Mouse (Mus musculus): ENCODE results near the gene Spns3.

Gene Spns3

DNA sequence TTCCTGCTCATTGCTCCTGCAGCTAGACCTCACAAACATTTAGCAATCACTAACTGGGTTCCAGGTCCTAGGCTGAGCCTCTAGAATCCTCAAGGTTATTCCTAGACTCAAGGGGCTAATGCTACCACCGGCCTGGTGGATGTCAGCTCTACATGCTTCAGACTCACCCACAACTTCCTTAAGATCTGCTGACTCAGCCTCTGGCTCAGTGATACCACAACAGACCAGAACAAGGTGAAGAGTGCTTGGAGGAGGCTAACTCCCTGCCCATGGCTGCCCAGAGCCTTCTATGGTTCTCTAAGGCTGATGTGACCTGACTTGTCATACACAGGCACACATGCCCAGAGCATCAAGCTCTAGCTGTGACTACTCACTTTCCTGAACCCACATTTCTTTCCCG lies 70.8 kb downstream of the Spns3 start:
- DNase-seq = no peak

DNA sequence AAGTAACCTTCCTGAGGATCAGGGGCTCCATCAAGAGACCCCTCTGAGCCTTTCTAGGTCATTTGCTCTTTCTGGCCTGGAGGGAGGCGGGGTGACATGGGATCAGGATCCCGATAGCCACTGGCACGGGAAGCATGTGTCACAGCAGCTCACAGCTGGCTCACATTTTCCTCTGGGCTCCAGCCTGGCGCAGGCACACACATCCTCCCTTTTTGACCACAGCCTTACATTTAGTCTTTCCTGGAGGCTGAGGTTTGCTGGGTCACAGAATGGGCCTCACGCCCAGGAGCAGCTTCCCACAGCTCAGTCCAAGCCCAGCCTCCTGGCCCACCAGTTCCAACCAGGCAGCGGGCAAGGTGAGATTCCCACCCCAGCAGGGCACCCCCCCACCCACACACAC lies 72.1 kb downstream of the Spns3 start:
- no peak for DNase-seq

DNA sequence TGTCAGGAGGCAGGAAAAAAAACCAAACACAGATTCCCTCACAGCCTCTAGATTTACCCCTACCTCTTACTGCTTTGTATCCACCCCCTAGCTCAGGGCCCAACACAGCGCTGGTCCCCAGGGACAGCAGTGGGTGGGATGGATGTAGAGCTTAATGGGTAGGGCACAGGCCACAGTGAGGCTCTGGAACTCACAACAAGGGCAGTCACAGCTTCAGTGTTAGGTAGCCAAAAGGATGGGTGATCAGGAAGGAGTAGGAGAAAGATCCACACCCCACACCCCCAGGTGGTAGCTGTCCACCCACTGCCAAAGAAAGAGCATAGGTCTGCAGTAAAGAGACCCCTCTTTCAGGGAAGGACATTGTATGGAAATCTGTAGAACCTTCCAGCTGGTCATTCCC lies 72.7 kb downstream of the Spns3 start:
- DNase-seq = no peak

DNA sequence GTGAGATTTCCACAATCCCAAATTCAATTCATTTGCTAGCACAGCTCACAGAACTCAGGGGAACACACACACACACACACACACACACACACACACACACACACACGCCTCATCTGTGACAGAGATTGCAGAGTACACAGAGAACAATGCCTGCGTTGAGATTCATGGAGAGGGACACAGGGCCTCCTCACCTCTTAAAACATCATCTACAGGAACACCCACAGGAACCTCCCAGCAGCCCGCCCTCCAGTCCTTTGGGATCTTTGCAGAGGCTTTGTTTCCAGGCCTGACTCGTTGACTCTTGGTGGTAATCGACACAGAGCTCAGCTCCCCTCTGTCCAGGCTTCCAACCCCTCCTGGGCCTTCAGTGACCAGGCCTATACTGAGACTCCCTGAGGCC lies 73.1 kb downstream of the Spns3 start:
- no peak for DNase-seq

DNA sequence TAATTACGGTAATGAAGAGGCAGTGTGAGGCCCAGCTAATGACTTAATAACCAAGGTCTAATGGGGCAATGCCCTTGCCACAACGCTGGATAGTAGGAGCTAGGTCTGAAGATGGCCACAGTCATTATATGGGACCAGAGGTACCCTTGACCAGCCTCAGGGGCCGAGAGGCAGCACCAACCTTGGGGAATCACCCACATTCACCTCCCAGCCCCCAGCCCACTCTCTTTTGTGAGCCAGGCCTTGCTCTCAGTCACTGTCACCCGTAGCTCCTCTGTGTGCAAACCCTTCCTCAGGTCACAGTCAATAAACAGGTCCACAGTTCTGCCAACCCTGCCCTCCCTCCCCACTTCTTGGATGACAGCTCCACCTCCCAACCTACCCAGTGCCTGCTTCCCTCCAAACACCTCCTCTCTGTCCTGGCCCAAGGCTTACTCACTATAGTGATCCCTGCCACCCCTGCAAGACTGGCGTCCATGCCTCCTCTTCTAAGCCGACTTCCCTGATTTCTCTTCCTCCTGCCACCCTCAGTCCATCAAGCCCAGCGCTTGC lies 74.2 kb downstream of the Spns3 start:
- no peak for DNase-seq

DNA sequence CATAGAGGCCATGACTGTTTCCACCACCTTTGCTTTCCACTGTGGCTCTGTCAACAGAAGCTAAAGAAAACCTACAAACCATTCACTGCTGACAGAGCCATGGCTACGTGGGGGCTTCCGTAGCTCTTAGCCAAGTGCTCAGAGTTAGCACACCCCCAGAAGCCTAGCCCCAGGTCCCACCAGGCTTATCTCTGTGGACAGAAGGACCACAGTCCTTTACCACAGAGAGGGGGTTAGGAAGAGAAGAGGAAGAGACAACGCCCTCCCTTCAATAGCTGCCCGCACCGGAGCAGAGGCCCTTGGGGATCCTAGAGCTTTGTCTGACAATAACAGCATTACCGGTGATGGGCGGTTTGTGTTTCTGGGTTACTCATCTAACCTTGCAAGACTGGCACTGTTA lies 74.9 kb downstream of the Spns3 start:
- no peak for DNase-seq

DNA sequence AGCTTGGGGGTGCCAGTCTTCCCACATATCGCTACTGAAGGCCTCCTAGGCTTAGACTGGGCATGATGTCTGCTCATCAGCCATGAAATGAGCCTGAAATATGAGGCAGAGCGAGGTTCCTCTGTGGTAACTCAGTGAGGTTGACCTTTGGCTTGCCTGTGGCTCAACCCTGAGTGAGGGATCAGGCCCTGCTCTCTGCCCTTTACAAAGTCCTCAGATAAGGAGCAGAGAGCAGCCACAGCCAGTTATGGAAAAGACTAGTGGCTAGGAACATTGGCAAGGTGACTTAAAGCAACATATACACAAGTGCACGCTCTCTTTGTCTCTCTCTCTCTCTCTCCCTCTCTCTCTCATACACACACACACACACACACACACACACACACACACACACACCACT lies 75.4 kb downstream of the Spns3 start:
- no peak for DNase-seq

DNA sequence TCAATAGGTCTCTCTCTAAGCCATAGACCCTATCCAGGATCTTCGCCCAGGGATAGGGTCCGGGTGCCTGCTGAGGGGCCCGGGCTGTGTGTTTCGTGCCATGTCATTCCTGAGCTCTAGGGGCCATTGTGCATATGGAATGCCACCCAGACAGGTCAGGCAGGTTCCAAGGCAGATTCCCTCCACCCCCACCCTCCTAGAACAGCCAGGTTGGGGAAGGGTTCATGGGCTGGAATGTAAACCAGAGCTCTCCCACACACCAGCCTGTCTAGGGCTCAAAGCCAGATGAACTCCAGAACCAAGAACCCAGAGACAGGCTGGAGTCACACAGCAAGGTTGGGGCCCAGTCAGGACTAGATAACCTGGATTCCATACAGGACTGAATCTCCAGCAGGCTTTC lies 76.8 kb downstream of the Spns3 start:
- no peak for DNase-seq

DNA sequence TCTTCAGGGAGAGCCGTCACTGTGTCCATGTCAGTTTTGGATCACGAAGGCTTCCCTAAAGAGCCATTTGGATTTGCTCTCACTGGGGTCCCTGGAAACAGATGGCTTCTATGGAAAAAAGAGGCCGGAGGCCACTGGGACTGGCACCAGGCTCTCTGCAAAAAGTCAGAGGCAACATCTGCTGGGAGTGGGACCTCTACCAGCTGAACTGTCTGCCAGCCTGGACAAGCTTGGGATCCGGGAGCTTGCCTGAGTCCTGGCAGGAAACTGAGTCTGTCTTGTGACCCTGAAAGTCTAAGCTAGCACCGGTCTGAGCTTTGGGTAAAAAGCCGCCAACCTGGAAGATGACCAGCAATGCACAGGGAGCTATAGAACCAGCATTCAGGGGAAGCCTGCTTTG lies 78.9 kb downstream of the Spns3 start:
- DNase-seq = peak; percentile 49 to 71

DNA sequence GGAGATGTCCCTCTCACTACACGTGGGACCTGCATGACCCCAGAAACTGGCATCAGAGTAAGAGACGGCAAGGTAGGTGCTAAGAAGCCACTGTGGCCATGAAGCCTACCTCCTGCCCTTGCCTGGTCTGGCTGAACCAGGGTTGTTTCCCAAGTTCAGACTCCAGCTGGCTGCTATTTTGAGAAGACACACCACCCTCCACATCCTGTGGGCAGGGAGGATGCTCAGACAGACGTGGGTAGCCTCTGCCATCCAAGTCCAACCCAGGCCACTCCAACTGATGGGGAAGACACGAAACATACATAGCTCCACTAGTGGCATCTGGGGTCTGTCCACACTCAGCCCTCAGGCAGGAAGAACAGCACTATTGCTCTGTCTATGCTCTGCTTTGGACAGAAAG lies 80.3 kb downstream of the Spns3 start:
- no peak for DNase-seq

DNA sequence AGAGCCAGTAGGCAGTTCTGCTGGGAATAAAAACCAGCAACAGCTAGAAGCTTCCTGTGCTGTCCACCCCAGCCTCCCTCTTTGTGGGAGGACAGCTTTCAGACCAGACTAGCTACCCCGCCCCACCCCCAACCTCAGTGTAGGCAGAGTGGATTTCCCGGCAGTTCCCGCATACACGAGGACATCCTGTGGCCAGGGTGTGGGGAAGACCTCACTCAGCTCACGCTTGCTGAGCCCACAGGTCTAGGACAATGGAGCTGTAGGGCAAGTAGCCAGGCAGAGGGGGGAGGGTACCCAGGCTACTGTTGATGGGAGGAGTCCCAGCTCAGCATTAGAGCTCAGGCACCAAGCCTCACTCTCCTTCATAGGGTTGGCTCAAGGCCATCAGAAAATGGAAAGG lies 81.1 kb downstream of the Spns3 start:
- DNase-seq = peak; percentile 52 to 71

DNA sequence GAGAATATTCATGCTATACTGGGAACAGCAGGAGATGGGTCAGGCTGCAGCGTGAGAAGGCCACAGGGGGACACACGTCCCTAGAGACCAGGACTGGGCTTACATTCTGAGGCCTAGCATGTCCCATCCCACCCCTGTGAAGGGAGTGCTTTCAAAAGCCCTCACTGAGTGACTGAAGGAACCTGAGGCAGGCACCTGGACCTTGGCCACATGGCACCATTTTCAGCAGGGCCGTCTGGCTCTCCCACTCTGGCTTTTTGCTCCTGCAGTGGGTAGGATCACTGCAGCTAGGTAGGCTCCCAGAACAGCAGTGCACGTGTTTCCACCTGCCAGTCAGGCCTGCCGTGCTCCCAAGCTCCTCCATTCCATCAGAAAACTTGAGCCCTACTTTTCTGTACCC lies 81.8 kb downstream of the Spns3 start:
- DNase-seq = peak; percentile 72 to 82

DNA sequence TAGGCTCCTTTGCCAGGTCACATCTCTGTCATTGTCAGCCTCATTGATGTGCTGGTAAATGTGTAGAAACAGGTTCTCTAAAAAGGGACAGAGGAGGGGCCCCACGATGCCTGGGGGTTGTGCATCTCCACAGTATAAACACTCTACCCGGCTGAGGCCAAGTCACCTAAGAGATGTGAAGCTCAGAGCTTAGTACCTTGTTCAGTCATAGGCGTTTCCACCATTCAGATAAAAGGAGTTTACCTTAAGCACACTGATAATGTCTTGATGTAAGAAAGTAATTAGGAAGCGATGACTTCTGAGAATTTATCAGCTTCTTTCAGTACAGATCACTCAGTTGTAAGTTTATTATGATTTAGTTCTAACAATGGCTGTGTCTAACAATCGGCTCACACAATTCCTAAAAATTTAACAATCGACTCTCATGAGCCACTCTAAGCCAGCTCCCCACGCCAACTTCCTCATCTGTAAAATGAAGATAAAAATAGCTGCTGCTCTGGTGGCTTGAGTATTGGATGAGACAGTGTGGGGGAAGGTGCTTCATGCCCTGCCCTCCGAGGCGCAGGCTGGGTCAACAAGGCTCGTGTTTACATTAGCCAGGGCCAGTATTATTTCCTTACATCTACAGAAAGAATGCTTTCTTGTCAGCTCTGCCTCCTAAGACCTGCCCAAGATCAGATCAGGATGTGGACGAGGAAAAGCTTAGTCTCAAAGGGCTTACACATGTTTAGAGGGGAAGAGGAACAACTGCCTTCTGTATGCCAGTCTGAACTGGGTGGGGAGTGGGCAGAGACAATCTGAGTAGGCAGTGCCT lies 83.4 kb downstream of the Spns3 start:
- no peak for DNase-seq

DNA sequence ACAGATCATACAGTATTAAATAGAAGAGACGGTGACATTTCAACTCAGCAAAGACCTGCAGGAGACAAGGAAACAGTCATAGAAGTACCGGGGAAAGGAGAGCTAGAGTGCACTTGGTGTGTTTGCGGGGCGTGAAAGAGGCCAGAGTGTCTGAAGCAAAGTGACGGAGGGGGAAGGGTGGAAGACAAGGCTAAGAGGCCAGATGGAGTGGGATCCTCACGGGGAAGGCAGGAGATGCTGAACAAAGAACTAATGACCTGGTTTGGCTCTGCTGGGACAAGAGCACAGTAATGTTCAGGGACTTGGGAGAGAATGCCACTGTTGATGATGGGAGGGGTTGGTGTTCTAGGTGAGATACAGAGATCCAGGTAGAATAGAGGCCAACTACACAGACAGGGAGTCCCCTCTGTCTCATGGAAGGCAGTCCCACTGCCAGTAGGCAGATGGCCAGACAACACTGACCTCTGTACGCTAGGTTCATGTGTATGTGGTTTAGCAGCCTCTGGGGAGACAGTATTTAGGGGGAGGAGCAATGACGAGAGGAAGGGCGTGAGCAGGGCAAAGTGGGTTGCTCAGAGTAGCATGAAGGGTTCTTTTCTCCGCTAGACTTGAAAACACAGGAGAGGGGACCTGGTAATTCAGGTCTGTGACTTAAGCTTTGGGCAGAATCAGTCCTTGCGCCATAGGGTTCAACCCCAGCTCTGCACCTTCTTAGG lies 84.2 kb downstream of the Spns3 start:
- no peak for DNase-seq

DNA sequence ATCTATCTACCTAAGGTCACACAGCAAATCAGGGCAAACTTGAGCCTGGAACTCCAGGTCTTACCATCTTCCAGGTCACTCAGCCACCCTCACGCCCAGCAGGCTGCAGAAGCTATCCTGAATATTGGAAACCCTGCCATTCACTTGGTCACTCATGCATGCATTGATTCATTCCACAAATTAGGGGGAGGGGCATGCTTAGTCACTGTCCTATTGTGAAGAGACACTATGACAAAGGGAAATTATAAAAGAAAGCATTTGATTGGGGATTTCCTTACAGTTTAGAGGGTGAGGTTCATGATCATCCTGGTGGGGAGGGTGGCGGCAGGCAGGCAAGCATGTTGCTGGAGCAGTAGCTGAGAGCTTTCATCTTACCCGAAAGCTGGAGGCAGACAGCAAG lies 85.5 kb downstream of the Spns3 start:
- no peak for DNase-seq

DNA sequence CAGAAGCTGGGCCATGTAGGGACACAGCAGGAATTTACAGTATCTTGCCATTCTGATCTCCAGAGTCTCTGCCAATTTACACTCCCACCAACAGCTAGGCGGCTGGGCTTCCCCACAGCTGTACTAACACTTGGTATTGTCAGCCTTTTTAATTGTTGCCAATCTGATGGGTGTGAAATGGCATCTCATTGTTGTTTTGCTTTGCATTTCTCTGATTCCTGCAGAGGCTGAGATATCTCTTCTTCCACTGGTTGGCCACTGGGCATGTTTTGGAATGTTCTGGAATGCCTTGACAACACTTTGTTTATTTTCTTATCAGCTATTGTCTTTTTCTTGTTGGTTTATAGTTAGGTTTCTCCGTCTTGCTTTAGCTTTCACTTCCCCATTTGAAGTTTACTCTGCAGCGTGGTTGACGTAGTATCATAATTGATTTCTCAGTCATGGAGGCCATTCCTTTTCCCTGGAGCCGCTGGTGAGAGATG lies 88.8 kb downstream of the Spns3 start:
- DNase-seq = no peak

DNA sequence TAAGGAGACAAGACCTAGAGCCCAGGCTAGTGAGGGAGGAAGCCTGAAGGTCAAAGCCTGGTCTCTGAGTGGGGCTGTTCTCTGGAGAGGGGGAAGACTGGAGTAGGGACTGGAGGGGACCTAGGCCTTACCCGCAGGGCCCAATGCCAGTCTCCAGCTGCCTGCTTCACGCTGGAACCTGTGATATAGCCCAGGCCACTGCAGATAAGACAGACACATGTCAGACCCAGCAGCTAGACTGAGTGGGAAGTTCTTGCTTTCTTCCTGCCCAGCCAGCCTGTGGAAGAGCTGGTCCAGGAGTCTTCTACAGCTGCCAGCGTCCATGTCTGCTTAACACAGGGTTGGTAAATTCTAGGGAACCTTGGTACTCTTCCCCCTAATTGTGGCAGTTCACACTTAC lies 91.8 kb downstream of the Spns3 start:
- no peak for DNase-seq

DNA sequence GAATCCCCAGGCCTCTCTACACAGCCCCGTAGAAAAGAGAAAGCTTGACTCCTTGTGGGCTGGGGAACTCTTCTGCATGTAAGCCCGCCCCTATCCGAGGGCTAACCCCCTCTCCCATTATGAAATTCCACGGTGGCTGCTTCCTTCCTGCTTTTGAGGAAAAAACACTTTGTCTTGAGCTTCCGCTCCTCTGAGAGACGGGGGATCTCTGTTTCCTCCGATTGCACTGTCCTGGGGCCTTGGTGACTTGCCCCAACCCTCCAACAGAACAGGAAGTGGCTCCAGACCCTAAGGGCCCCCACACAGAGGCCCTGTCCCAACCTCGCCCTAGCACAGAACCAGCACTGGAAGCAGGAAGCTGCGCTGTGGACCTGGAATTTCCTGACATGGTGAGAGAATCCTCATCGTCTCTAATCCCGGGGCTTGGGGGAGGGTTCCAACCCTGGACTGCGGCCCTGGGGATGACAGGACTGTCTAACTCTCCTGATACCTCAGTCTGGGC lies 92.3 kb downstream of the Spns3 start:
- DNase-seq = no peak

DNA sequence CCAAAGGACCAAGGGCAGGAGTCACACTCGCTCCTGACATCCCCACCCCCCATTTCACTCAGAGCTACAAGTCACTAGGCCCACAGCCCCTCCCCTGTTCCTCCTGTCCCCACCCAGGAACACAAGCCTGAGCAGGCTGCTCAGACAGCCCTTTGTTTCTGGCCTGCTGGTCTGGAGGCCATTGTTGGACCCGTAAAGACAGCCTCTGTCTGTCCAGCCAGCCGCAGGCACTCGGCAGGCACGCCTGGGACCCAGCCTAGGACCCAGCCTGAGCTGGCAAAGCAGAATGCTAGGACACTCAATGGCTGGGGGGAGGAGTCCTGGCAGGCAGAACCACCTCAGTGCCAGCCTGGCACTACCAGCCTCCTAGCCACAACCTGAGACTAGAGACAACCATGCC lies 94.6 kb downstream of the Spns3 start:
- peak; percentile 55 to 70 for DNase-seq

DNA sequence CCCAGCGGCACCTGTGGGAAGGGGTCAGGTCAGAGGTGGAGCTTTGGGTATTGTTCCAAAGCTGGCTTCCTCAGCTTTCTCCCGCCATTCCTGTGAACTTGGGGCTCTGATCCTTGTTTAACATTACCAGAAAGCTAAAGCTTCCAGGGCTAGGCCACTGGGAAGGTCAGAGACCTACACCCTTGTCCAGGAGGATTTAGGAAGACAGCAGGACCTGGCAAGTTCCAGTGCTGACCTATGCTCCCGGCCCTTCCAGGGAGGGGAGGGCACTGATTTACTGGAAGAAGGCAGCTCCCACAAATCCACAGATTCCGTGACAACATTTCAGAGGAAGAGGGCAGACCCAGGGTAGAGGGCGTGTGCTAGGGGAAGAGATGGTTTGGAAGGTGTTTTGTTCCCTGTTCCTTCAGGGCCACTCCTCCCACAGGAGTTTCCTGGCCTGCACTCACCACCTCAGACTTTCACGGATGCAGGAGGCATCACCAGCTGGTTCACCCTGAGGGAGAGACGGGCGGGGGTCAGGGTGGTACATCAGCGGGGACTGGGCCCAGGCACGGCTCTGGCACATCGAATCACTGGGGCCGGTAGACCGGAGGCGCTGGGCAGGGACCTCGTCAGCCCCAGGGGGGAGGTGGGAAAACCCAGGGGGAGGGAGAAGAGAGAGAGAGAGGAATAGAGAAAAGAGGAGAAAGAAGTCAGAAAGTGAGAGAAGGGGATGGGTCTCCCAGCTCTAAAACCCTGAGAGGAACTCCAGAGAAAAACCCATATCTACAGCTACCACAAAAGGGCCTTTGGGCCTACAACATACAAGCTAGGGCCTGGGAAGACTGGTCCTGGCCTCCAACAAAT lies 97.0 kb downstream of the Spns3 start:
- no peak for DNase-seq

DNA sequence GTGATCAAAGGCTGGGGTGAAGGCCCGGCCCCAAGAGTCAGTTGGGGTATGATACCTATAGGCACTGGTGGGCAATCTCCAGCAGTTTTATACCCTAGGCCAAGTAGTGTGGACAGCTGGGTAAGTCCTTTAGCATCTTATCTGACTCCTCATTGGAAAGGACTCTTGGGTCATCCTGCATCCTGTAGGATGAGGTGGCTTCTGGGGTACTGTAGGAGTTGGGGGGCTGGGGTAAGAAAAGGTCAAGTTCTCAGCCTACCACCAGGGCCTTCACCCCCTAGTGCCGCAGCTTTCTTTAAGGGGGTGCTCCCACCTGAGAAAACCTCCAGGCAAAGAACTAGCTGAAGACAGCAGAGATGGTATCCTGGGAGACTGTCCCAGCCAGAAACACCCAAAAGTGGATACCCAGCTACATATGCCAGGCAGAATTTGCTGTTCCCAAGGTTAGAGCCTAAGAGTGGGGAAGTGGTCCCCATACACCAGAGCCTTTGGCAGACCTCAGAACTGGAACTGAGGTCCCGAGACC lies 98.1 kb downstream of the Spns3 start:
- DNase-seq = no peak

DNA sequence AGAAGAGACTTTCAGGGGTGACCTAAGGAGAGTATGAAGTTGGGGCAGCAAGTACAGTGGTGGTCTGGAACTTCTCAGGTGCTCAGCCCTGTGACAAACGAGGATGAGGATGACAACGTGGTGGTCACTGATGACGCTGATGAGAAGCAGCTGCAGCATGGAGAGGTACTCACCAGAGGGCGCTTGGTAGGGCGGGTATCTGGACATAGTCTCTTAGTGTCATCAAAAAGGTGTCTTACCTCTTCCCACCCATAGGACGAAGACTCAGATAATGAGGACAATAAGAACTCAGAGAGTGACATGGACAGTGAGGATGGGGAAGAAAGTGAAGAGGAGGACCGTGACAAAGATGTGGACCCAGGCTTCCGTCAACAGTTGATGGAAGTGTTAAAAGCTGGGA lies 102.8 kb downstream of the Spns3 start:
- no peak for DNase-seq

Data from cerebellum, postnatal 14 days (tissue).